Comparison of ENCODE assay signal across 7 mouse cellular contexts in genomic region chr8:64205321-64206023, GRCm38 (mm10). TPM values are rescaled to one million over a fixed set of nuclear protein-coding genes. Genes with fewer than 3 reads are reported as not detected.
DNase-seq lines count a peak whose midpoint lies in the region; ATAC-seq and TF ChIP-seq lines count a peak whose summit lies in the region.

No protein-coding gene starts in this region.

- peaks cover 20% of the 10 kb centered on the region for H3K4me1 ChIP-seq in forebrain, embryonic 16.5 days (replicated peaks; ENCODE audit: control insufficient read depth, insufficient read depth, low read length)

- peak overlapping the region; percentile 81 for H3K9ac ChIP-seq in forebrain, embryonic 16.5 days (replicated peaks; ENCODE audit: low read depth, low read length)

- H3K9me3 ChIP-seq in forebrain, embryonic 16.5 days (ENCODE audit: control insufficient read depth, low read length), result no peaks in the 10 kb centered on the region

- H3K36me3 ChIP-seq in forebrain, embryonic 16.5 days (ENCODE audit: control insufficient read depth, insufficient read depth), result no peaks in the 10 kb centered on the region

- intact Hi-C loops in heart, postnatal 36 days (cut with DNase I), result loop anchor here (10.0 kb wide), 1 partner anchor 181 kb away; no protein-coding TSS in a partner anchor
- intact Hi-C loops in left cerebral cortex, adult 2 months (cut with DNase I), result loop anchor here (5.0 to 10.0 kb wide), 2 partner anchors 181 to 342 kb away; no protein-coding TSS in a partner anchor

- ATAC-seq in forebrain, embryonic 16.5 days, result peak; percentile 75

- peak; percentile 18 for DNase-seq in WW6 (ENCODE audit: low read depth, low spot score)
- DNase-seq in cerebellum, adult 11-12 months, result peak; percentile 82
- peak; percentile 19 to 25 for DNase-seq in heart, postnatal 36 days
- peak; percentile 31 to 37 for DNase-seq in left cerebral cortex, adult 2 months (ENCODE audit: extremely low spot score in 1 of 2, low spot score in 2 of 2)
- DNase-seq in lung, postnatal 4 days, result peak; percentile 30 to 42
- peak; percentile 46 for DNase-seq in right cerebral cortex, postnatal 4 days

- H3K4me3 ChIP-seq in forebrain, embryonic 16.5 days (replicated peaks; ENCODE audit: low read length), result peak overlapping the region; percentile 76
- peak overlapping the region; percentile 69 for H3K4me3 ChIP-seq in left cerebral cortex, adult 2 months

- 0% methylated on average over 58 of the region's 61 CpGs for WGBS in forebrain, embryonic 16.5 days

- no peak overlapping the region; the same call in 1 of the 2 replicates for H3K27ac ChIP-seq in forebrain, embryonic 16.5 days (ENCODE audit: low read length)
- peak overlapping the region; percentile 17; the same call in 1 of the 2 replicates for H3K27ac ChIP-seq in left cerebral cortex, adult 2 months

- no peak for TF ChIP-seq CTCF in left cerebral cortex, adult 2 months (IDR thresholded peaks at IDR 0.05)

- peak overlapping the region; percentile 100 for H3K4me2 ChIP-seq in forebrain, embryonic 16.5 days (ENCODE audit: low read length)

- H3K27me3 ChIP-seq in forebrain, embryonic 16.5 days (replicated peaks; ENCODE audit: control insufficient read depth, insufficient read depth, low read length), result peaks cover 7% of the 10 kb centered on the region

RNA-seq across cellular contexts. Expression of gene Tll1, which starts 0.6 kb away (rescaled TPM):
- polyA plus RNA-seq in forebrain, embryonic 16.5 days (2015; fragmentation: Nextera tagmentation; extraction: Ambion mirVana), result 1.6 and 1.7 TPM in 2 replicates
- 1 to 10 TPM; 1.1 to 1.4 TPM for total RNA-seq in heart, postnatal 36 days (2021)
- 1 to 10 TPM; 3.0 TPM for total RNA-seq in left cerebral cortex, adult 2 months (2021)

Comparison
In these comparisons a context has a peak if more than half of its experiments do, and no peak if none do; other contexts are left out.
1. DNase-seq: peak in every context shown above with its lines; median percentile 82 in cerebellum, adult 11-12 months; 46 in right cerebral cortex, postnatal 4 days; 36 in lung, postnatal 4 days; 34 in left cerebral cortex, adult 2 months; 22 in heart, postnatal 36 days; 18 in WW6.